Mouse (Mus musculus) forebrain, embryonic 10.5 days (tissue): ENCODE results near the gene Ptprm. TPM values are rescaled to one million over a fixed set of nuclear protein-coding genes. Genes with fewer than 3 reads are reported as not detected.

Experiments
- DNase-seq: peaks from one replicate; pipeline ENCODE4 v3.0.0-alpha.2; 2017; ENCODE audit warnings: low spot score; ENCODE audit errors: extremely low spot score
- H3K27ac ChIP-seq: fragments of 300-500 bp; sonication (generic); 2 replicates; pipeline ENCODE4 v1.5.1; 2016; ENCODE audit warnings: mild to moderate bottlenecking
- H3K27me3 ChIP-seq: fragments of 300-500 bp; sonication (generic); 2 replicates; pipeline ENCODE4 v1.6.1; 2016; ENCODE audit warnings: mild to moderate bottlenecking; ENCODE audit not compliant: poor library complexity, severe bottlenecking
- H3K36me3 ChIP-seq: fragments of 300-500 bp; sonication (generic); replicated peaks from 2 replicates; pipeline ENCODE4 v1.6.1; 2016; ENCODE audit warnings: mild to moderate bottlenecking, moderate library complexity
- H3K4me1 ChIP-seq: fragments of 300-500 bp; sonication (generic); 2 replicates; pipeline ENCODE4 v1.6.1; 2016
- H3K4me3 ChIP-seq: fragments of 300-500 bp; sonication (generic); 2 replicates; pipeline ENCODE4 v1.5.1; 2016; ENCODE audit warnings: mild to moderate bottlenecking, moderate library complexity
- H3K9me3 ChIP-seq: fragments of 300-500 bp; sonication (generic); 2 replicates; pipeline ENCODE4 v1.6.1; 2016; ENCODE audit warnings: mild to moderate bottlenecking, moderate library complexity
- WGBS: fragments of 180-500 bp; shearing (Covaris S2); methylation state at CpG from one replicate; pipeline ENCODE4 v1.1.7; 2016; 5-methylcytosine and 5-hydroxymethylcytosine counted together
- polyA plus RNA-seq: library from polyadenylated mRNA; unstranded; fragments of >200 nt; fragmentation: Nextera tagmentation; extraction: Ambion mirVana; gene quantifications from 2 replicates; pipeline ENCODE4 v1.2.1, GENCODE M21; 2016

Gene Ptprm
- polyA plus RNA-seq, 1 experiment from 2014 or later: 8.4 TPM

DNA sequence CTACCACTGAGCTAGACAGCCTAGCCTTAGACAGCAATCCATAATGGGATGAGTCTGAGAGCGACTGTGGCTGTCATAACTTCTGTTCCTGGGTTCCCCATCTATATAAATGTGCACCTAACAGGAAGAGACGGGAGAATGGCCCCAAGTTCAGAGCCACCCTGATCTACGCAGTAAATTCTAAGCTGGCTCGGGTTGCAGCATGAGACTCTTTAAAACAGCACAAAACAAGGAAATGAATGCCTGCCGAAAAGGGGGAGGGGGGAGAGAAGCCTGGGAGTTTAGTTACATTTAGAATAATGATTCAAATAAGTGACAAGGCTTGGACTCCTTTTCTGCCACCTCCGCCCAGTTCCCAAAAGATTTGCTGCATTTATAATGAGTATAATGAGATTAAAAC is 13.9 kb downstream of the Ptprm start:
- Histone ChIP-seq H3K27me3 (no peaks in the 10 kb centered on the region), H3K9me3 (no peaks in the 10 kb centered on the region), H3K27ac (no peak overlapping the region), H3K36me3 (0 out of 2 replicates have a peak, but pooled peaks cover 2% of the 10 kb centered on the region), H3K4me3 (no peak overlapping the region), H3K4me1 (peaks cover 7% of the 10 kb centered on the region)
- DNase-seq: no peak
- 83% methylated on average over 6 of the region's 6 CpGs for WGBS

DNA sequence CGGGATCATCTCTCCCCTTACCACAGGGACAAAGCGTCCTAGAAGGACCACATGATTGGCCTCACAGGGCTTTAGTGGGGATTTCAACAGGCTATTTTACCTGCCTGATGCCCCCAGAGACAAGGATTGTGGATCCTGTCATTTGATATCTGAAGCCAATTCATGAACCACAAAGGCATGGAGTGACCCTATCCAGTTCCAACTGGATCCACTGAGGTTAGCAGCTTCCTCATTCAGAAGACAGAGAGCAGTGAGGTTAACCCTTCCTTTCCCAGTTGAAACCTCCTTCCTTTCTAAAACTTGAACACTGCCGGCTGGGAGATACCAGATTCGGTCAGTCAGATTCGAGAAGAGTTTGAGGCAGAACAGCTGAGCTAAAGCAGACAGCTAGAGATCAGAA is 14.7 kb downstream of the Ptprm start:
- Histone ChIP-seq H3K9me3 (no peaks in the 10 kb centered on the region), H3K27me3 (no peaks in the 10 kb centered on the region), H3K36me3 (0 out of 2 replicates have a peak, but pooled peaks cover 2% of the 10 kb centered on the region), H3K4me1 (peaks cover 7% of the 10 kb centered on the region), H3K4me3 (no peak overlapping the region), H3K27ac (no peak overlapping the region)
- no peak for DNase-seq
- 86% methylated on average over 5 of the region's 5 CpGs for WGBS

- 90% methylated on average over 3 of the region's 3 CpGs for WGBS
- Histone ChIP-seq H3K4me1 (0 out of 2 replicates have a peak, but pooled peaks cover 8% of the 10 kb centered on the region), H3K4me3 (no peak overlapping the region), H3K9me3 (no peaks in the 10 kb centered on the region), H3K36me3 (0 out of 2 replicates have a peak, but pooled peaks cover 2% of the 10 kb centered on the region), H3K27me3 (no peaks in the 10 kb centered on the region), H3K27ac (no peak overlapping the region)
- DNase-seq: no peak
Measured at GRCm38 (mm10) chr17:67334310-67334709, 19.9 kb downstream of the Ptprm start.

DNA sequence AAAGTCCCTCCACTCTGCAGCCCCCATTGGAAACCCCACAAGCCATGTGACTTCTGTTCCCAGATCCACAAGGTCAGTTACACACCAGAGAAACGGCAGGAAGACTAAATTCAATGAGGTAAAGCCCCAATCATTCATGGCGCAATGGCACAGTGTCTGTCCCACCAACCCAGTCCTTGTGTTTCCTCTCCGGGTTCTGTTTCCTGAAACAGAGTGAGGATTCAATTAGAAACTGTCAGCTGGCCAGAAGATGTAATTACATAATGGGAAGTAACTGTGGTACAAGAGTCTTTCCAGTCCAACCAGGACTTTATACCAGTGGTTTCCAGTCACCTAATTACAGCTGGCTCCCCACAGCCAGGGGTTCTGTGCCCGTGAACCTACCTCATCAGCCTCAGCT is 24.8 kb downstream of the Ptprm start:
- H3K4me3 ChIP-seq: no peak overlapping the region
- H3K27ac ChIP-seq: no peak overlapping the region
- DNase-seq: no peak
- H3K36me3 ChIP-seq: no peaks in the 10 kb centered on the region
- WGBS: 78% methylated on average over 4 of the region's 4 CpGs
- H3K27me3 ChIP-seq: peaks cover 5% of the 10 kb centered on the region; the same call in 1 of the 2 replicates
- H3K9me3 ChIP-seq: no peaks in the 10 kb centered on the region
- peaks cover 31% of the 10 kb centered on the region for H3K4me1 ChIP-seq

- Histone ChIP-seq H3K27me3 (peaks cover 5% of the 10 kb centered on the region; the same call in 1 of the 2 replicates), H3K4me1 (peaks cover 53% of the 10 kb centered on the region), H3K4me3 (no peak overlapping the region), H3K36me3 (no peaks in the 10 kb centered on the region), H3K9me3 (no peaks in the 10 kb centered on the region), H3K27ac (no peak overlapping the region)
- 46% methylated on average over 1 of the region's 1 CpGs for WGBS
- no peak for DNase-seq
Measured at GRCm38 (mm10) chr17:67324499-67324832, 29.8 kb downstream of the Ptprm start.

DNA sequence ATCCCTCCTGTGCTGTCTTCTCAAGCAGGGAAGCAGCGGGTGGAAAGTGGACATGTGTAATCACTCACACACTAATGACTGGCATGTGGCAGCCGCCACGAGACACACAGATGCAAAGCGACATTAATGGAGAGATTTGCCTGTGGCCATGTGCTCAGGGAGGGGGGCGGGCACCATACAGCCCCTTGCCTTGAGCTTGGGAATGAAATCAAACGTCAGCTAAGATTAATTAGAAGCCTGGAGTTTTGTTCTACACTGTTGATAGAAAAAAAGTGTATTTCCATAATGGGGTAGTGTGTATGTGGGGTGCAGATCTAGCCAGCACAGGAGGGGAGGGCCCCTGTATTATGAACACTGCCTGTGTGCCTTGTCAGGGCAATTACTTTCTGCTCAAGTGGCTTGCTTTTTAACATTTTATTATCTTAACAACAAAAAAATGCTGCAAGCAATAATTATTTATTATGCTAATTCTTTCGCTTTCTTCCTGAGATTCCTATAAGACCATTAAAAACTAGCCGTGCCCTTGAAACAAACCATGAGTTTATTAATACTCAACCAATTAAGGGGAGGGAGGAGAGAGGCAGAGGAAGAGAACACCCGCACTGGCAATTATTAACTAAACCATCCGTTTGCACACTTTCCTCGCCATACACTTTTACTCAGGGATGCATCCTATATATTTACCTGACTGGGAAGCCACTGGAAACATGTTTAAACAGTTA is 30.3 kb downstream of the Ptprm start:
- Histone ChIP-seq H3K4me3 (no peak overlapping the region), H3K9me3 (no peaks in the 10 kb centered on the region), H3K27ac (no peak overlapping the region), H3K36me3 (no peaks in the 10 kb centered on the region), H3K27me3 (peaks cover 5% of the 10 kb centered on the region; the same call in 1 of the 2 replicates), H3K4me1 (peaks cover 52% of the 10 kb centered on the region)
- WGBS: 46% methylated on average over 11 of the region's 11 CpGs
- peak; percentile 43 for DNase-seq

DNA sequence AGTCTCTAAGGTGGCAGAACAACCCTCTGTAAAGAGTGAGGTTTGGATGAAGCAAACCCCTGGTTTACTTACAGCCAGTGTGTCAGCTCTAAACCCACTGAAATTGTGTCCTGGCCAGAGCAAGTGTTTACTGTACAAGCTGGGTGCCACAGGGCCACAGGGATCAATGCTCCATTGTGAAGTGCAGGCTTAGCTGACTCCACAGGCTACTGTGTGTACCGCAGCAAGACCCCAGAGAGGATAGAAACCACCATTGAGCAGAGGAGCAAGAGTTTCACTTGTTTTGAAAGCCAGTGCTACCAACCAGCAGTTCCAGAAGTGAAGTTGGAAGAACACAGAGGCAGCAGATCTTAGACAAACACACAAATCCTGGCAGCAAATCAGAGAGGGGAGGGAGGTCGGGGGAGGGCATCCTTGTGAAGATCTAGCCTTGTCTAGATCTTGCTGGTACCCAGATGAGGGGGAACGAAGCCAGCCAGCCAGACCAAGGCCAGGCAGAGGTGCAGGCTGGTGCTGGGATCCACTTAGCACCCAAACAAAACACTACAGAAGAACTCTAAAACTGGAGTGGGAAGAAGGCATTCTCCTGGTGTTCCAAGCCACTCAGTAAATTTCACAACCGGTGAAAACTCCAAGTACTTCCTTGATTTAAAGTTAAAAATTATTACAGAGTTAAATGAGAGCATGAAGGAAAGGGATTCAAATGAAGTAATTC is 39.6 kb downstream of the Ptprm start:
- H3K36me3 ChIP-seq: no peaks in the 10 kb centered on the region
- no peak overlapping the region for H3K27ac ChIP-seq
- H3K4me1 ChIP-seq: peaks cover 19% of the 10 kb centered on the region
- H3K27me3 ChIP-seq: no peaks in the 10 kb centered on the region
- no peaks in the 10 kb centered on the region for H3K9me3 ChIP-seq
- 70% methylated on average over 4 of the region's 4 CpGs for WGBS
- no peak for DNase-seq
- H3K4me3 ChIP-seq: no peak overlapping the region

GRCm38 (mm10) chr17:67308421-67308820 is 45.8 kb downstream of the Ptprm start:
- WGBS: 91% methylated on average over 3 of the region's 3 CpGs
- Histone ChIP-seq H3K27ac (no peak overlapping the region), H3K4me3 (no peak overlapping the region), H3K27me3 (peaks cover 22% of the 10 kb centered on the region), H3K36me3 (no peaks in the 10 kb centered on the region), H3K9me3 (peaks cover 6% of the 10 kb centered on the region; the same call in 1 of the 2 replicates), H3K4me1 (peaks cover 41% of the 10 kb centered on the region)
- DNase-seq: no peak

DNA sequence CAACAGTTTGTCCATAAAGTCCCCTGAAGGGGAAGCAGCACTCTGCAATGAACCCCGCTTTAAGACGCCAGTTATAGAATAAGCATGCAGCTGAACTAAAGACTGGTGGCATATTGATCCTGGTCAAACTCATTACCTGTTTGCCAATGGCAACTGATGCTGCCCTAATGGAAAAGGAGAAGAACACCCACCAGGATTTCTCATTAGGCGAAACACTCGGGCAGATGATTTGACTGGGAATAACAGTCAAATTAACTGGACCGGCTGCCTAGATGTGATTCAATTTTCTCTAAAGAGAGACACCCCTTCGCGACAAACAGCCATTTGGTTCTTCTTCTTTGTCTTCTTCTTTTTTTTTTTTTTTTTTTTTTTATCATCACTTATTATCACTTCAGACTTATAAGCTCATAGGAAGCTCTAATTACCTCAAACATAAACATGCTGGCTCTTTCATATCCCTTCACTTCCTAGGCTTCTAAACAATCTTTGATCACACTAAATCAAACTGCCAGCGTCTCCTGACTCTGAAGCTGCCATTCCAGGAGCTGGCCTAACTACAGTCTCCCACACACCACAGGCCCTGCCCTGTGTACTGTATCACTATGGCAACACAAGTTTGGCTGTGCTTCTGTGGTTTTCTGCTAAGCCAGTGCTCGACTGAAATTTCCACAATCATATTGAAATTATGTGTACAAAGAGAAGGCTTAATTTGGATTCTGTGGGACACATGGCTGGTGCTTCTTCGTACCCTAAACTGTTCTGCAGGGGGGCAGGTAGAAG is 48.0 kb downstream of the Ptprm start:
- peaks cover 6% of the 10 kb centered on the region; the same call in 1 of the 2 replicates for H3K9me3 ChIP-seq
- peaks cover 25% of the 10 kb centered on the region for H3K27me3 ChIP-seq
- 84% methylated on average over 10 of the region's 10 CpGs for WGBS
- no peaks in the 10 kb centered on the region for H3K36me3 ChIP-seq
- H3K4me1 ChIP-seq: peaks cover 46% of the 10 kb centered on the region
- H3K4me3 ChIP-seq: no peak overlapping the region
- no peak for DNase-seq
- no peak overlapping the region for H3K27ac ChIP-seq

DNA sequence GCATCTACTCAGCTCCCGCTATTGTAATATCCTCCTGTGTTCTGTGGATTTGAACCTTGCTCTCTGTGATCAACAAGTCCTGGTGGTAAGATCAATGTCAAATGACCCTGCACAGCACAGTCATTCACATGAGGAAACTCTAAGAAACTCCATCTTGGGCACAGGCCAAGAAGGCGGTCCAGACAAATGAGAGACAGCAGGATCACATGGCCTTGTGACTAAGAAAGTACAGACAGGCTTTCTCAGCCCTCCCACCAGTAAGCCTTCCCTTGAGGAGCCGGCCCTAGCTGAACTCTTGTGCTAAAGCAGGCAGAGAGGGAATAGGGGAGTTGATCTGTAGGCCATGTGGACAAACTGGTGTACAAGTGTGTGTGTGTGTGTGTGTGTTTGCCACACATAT is 49.4 kb downstream of the Ptprm start:
- Histone ChIP-seq H3K27me3 (peaks cover 40% of the 10 kb centered on the region), H3K4me3 (no peak overlapping the region), H3K4me1 (peaks cover 43% of the 10 kb centered on the region), H3K36me3 (no peaks in the 10 kb centered on the region), H3K27ac (no peak overlapping the region), H3K9me3 (peaks cover 6% of the 10 kb centered on the region; the same call in 1 of the 2 replicates)
- WGBS: 83% methylated on average over 3 of the region's 3 CpGs
- DNase-seq: no peak

DNA sequence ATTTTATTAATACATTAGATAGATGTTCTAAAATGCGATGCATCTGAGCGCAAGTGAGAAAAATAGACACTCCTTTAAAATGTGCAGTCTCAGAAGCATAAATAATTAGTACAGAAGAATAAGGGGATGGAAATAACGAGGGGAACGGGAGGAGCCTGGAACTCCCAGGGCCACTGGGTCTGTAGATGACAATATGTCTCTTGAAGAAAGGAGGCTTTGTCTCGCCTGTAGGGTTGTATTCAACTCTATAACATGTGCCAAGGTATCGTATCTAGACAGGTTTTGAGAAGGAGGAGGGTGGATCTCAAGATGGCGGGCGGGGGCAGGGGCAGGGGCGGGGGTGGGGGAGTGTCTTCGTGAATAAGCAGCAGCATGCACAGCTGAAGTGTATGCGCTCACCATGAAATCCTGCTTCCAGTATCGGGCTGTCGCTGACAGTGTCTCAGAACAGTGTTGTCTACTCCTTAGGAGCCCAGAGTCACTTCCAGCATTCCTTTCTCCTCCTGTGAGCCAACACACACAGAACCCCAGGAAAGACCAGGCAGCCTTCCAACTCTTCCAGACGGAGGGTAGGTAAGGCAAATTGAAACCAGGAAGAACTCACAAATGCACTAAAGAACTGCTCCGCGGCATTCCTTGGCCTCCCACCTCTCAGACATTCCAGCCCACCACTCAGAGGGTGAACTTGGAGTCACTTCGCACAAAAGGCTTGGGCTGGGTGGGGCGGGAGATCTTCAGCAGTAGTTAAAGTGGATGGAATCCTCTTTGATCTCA is 50.7 kb downstream of the Ptprm start:
- Histone ChIP-seq H3K36me3 (no peaks in the 10 kb centered on the region), H3K4me1 (peaks cover 36% of the 10 kb centered on the region), H3K4me3 (no peak overlapping the region), H3K27me3 (peaks cover 43% of the 10 kb centered on the region), H3K27ac (no peak overlapping the region), H3K9me3 (peaks cover 6% of the 10 kb centered on the region; the same call in 1 of the 2 replicates)
- 68% methylated on average over 18 of the region's 18 CpGs for WGBS
- DNase-seq: no peak

DNA sequence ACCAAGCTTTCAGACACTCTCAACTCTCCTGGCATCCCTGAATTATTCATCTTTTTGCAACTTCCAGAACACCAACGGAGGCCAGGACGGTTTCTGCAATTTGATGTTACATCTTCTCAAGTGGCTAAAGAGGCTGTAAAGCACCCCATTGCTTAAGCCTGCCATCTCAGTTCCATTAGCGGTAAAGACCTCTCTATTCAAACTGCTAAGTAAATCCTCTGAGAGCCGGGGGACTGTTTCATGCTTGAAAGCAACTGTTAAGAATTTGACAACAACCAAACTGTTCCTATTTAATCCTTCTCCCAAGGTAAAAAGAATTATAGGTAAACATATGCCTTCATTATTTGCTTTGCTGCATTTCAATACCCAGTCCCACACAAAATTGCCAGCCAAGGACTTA is 51.7 kb downstream of the Ptprm start:
- no peak overlapping the region for H3K4me3 ChIP-seq
- peaks cover 5% of the 10 kb centered on the region; the same call in 1 of the 2 replicates for H3K9me3 ChIP-seq
- H3K27ac ChIP-seq: no peak overlapping the region
- peaks cover 43% of the 10 kb centered on the region for H3K27me3 ChIP-seq
- H3K4me1 ChIP-seq: peaks cover 46% of the 10 kb centered on the region
- no peak for DNase-seq
- 14% methylated on average over 4 of the region's 4 CpGs for WGBS
- H3K36me3 ChIP-seq: no peaks in the 10 kb centered on the region
